Mouse (Mus musculus): ENCODE measurements around the gene Myrf. TPM values are rescaled to one million over a fixed set of nuclear protein-coding genes. Genes with fewer than 3 reads are reported as not detected.

The Myrf gene
- polyA plus RNA-seq, 1 experiment from 2014 or later, result 12.0 TPM

DNA sequence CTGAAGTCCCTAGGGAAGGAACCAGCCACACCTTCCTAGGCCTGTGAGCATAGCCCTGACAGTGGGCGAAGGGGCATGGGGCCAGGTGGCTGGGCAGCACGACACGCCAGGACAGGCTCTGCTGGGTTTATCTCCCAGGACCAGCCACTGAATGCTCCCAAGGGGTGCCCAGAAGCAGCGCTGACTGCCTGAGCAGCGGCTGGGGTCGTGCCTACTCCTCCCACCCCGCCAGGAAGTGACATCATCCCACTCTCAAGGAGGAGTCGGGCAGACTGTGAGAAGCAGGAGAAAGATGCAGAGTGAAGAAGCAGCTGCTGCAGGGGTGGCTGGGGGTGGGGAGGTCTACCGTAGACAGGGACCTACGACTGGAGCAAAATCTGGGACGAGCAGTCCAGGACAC, 32.2 kb upstream of the Myrf start:
- ATAC-seq, result no peak
- H3K4me1 ChIP-seq (replicated peaks), result peaks cover 44% of the 10 kb centered on the region
- peak overlapping the region; percentile 53 for H3K4me2 ChIP-seq (replicated peaks)
- H3K27me3 ChIP-seq (replicated peaks), result no peaks in the 10 kb centered on the region
- WGBS, result 23% methylated on average over 11 of the region's 11 CpGs
- no peak overlapping the region for H3K9ac ChIP-seq
- H3K36me3 ChIP-seq, result no peaks in the 10 kb centered on the region
- peak overlapping the region; percentile 51; the same call in 1 of the 2 replicates for H3K27ac ChIP-seq
- H3K4me3 ChIP-seq (replicated peaks), result no peak overlapping the region
- H3K9me3 ChIP-seq, result no peaks in the 10 kb centered on the region

DNA sequence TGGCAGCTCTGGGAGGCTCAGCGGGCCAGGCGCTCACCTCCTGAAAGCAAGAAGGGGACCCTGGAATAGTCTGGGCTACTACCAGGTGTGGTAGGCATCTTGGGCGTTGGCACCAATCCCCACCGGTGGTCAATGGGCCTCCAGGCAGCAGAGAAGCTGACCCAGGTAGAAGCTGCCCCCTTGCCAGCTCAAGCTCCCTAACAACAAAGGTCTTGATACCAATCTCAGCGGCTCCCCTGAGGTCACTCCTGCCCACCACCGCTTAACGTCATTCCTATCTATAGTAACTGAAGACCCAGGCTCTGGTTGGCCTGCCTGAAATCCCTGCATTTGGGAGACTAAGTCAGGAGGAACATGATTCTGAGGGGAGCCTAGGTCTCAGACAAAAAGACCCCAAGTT, 31.0 kb upstream of the Myrf start:
- Histone ChIP-seq H3K27ac (no peak overlapping the region), H3K27me3 (replicated peaks) (no peaks in the 10 kb centered on the region), H3K4me3 (replicated peaks) (no peak overlapping the region), H3K36me3 (no peaks in the 10 kb centered on the region), H3K4me1 (replicated peaks) (peaks cover 43% of the 10 kb centered on the region), H3K9ac (no peak overlapping the region), H3K9me3 (no peaks in the 10 kb centered on the region), H3K4me2 (replicated peaks) (no peak overlapping the region)
- ATAC-seq, result no peak
- WGBS, result 84% methylated on average over 7 of the region's 7 CpGs

DNA sequence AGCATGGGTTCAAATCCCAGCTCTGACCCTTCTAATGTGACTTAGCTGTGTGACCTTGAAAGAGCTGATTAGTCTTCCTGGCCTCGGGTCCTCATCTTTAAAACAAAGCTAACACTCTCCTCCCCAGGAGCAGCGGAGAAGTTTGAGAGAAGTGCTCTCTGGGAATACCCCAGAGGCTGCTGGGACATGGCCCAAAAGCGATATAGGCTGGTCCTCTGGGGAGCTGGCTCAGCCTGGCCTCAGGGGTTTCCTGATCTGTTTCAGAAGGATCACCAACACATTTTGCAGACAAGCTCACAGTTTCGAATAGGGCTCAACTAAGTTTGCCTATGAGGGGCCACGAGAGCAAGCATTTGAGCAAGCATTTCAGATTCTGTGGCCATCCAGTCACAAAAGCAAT, 29.8 kb upstream of the Myrf start:
- Histone ChIP-seq H3K4me1 (replicated peaks) (peaks cover 40% of the 10 kb centered on the region), H3K36me3 (no peaks in the 10 kb centered on the region), H3K27ac (no peak overlapping the region), H3K9ac (no peak overlapping the region), H3K4me3 (replicated peaks) (no peak overlapping the region), H3K4me2 (replicated peaks) (no peak overlapping the region), H3K27me3 (replicated peaks) (no peaks in the 10 kb centered on the region), H3K9me3 (no peaks in the 10 kb centered on the region)
- WGBS, result 82% methylated on average over 5 of the region's 5 CpGs
- ATAC-seq, result no peak

DNA sequence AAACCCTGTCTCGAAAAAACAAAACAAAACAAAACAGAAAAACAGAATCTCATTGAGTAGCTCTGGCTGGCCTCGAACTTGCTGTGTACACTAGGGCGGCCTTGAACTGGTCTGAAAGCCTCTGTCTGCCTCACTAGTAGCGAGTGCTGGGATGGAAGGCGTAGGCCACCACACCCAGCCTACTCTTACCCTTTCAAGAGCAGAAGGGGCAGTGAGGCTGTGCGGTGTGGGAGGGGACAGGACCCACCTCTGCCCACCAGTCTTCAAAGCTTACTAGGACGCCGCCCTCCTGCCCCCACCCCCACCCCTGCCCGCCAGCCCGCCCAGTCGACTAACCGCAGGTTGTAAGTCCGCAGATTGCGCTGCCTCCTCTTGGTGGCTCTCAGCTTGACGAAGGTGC, 28.3 kb upstream of the Myrf start:
- ATAC-seq, result no peak
- WGBS, result 84% methylated on average over 15 of the region's 15 CpGs
- H3K27me3 ChIP-seq (replicated peaks), result no peaks in the 10 kb centered on the region

DNA sequence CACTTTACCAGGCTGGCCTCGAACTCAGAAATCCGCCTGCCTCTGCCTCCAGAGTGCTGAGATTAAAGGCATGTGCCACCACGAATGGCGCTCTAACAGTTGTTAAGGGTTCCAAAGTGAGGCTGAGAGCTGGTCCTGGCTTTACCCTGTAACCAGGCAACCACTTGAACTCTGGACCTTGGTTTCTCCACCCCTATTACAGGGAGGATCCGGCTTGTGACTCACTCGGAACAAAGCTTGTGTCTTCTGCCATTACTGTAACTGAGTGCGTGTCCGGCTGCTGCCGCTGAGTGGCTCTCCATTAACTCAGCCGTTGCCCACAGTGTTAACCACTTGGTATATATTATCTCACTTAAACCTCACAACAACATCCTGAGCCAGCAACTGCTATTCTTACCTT, 27.4 kb upstream of the Myrf start:
- Histone ChIP-seq H3K27ac (0 out of 2 replicates have a peak overlapping the region, but pooled peaks have one; percentile 0), H3K4me1 (replicated peaks) (peaks cover 30% of the 10 kb centered on the region), H3K9me3 (no peaks in the 10 kb centered on the region), H3K4me2 (replicated peaks) (no peak overlapping the region), H3K36me3 (no peaks in the 10 kb centered on the region), H3K4me3 (replicated peaks) (no peak overlapping the region), H3K9ac (no peak overlapping the region), H3K27me3 (replicated peaks) (no peaks in the 10 kb centered on the region)
- 68% methylated on average over 10 of the region's 10 CpGs for WGBS
- peak; percentile 84 for ATAC-seq

More for the DNA sequence above, 28.3 kb upstream of the Myrf start:
- Histone ChIP-seq H3K4me1 (replicated peaks) (peaks cover 39% of the 10 kb centered on the region), H3K4me2 (replicated peaks) (no peak overlapping the region), H3K36me3 (no peaks in the 10 kb centered on the region), H3K9ac (no peak overlapping the region), H3K4me3 (replicated peaks) (no peak overlapping the region), H3K9me3 (no peaks in the 10 kb centered on the region), H3K27ac (no peak overlapping the region)

DNA sequence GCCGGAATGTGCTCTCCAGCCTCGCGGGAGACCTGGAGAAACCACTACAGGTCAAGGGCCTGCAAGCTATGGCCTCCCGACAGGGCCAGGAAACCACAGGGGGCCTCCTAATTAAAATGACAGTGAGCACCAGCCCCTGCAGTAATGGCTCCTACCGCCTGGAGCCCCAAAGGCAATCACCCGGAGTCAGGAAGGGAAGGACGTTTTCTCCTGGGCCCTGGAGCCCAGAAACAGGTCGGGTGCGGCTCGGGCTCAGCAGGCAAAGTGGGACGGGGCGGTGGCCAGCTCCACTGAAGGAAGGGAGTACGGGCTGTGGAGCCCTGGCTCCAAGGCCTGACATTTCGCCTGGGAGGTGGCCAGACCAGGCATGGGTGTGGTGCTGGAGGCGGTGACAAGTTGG, 26.5 kb upstream of the Myrf start:
- H3K27me3 ChIP-seq (replicated peaks), result no peaks in the 10 kb centered on the region
- no peaks in the 10 kb centered on the region for H3K36me3 ChIP-seq
- H3K9me3 ChIP-seq, result no peaks in the 10 kb centered on the region
- peaks cover 21% of the 10 kb centered on the region for H3K4me1 ChIP-seq (replicated peaks)
- no peak overlapping the region for H3K4me2 ChIP-seq (replicated peaks)
- H3K9ac ChIP-seq, result no peak overlapping the region; the same call in 1 of the 2 replicates
- H3K27ac ChIP-seq, result peak overlapping the region; percentile 64
- 0 out of 2 replicates have a peak, but pooled peaks have one; percentile 8 for ATAC-seq
- H3K4me3 ChIP-seq (replicated peaks), result no peak overlapping the region
- 34% methylated on average over 15 of the region's 15 CpGs for WGBS

DNA sequence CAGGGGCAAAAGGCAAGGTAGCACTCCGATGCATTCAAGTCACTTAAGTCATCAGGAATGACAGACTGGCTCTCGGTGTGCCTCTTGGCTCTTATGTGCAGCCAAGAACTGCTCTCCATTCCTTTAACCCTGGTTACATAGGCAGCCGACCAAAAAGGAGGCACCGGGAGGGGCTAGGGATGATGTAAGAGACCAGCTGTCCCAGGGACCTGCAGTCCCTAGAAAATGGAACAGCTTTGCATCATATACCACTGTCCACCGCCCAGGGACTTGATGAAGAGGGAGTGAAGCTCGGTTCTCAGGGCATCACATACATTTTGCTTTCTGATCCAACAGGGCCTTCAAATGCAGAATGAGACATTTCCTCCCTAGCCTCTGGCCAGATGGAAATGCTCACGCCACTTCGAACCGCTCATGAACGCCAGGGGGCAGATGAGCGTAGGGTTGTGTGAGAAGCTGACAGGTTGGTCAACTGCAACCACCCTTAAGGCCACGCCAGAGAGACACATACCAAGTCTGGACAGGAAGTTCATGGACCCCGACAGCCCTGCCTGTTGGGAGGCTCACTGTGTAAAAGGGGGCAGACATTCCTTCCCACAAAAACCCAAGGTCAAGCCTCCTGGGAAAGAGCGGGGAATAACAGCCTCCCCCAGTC, 25.8 kb upstream of the Myrf start:
- H3K9ac ChIP-seq, result no peak overlapping the region; the same call in 1 of the 2 replicates
- H3K27ac ChIP-seq, result peak overlapping the region; percentile 64; the same call in 1 of the 2 replicates
- H3K4me2 ChIP-seq (replicated peaks), result no peak overlapping the region
- H3K4me1 ChIP-seq (replicated peaks), result peaks cover 22% of the 10 kb centered on the region
- 21% methylated on average over 14 of the region's 14 CpGs for WGBS
- H3K36me3 ChIP-seq, result no peaks in the 10 kb centered on the region
- peak; percentile 36; the same call in 1 of the 2 replicates for ATAC-seq
- no peaks in the 10 kb centered on the region for H3K27me3 ChIP-seq (replicated peaks)
- no peaks in the 10 kb centered on the region for H3K9me3 ChIP-seq
- no peak overlapping the region for H3K4me3 ChIP-seq (replicated peaks)

DNA sequence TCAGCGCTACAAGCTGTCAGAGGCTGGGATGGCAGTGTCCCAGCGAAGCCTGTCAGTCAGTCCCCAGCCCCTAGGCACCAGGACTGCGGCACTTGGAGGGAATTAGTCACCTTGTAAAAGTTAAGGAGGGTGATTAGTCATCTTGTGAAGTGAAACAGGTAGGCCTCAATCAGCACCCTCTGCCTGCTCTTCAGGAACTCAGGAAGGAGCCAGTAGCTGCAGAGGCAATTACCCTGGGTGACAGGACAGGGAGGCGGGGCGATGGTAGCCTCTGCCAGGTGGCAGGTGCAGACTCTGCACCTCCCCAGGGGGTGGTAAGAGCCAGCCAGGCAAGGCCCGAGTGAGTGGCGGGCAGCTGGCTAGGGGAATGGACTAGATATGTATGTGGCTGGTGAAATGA, 20.8 kb upstream of the Myrf start:
- H3K9ac ChIP-seq, result no peak overlapping the region
- no peak overlapping the region for H3K4me2 ChIP-seq (replicated peaks)
- 55% methylated on average over 7 of the region's 7 CpGs for WGBS
- H3K27me3 ChIP-seq (replicated peaks), result no peaks in the 10 kb centered on the region
- H3K4me1 ChIP-seq (replicated peaks), result peaks cover 18% of the 10 kb centered on the region; the same call in 1 of the 2 replicates
- H3K36me3 ChIP-seq, result no peaks in the 10 kb centered on the region
- H3K9me3 ChIP-seq, result no peaks in the 10 kb centered on the region
- H3K27ac ChIP-seq, result 0 out of 2 replicates have a peak overlapping the region, but pooled peaks have one; percentile 13
- no peak overlapping the region for H3K4me3 ChIP-seq (replicated peaks)
- peak; percentile 67 for ATAC-seq

DNA sequence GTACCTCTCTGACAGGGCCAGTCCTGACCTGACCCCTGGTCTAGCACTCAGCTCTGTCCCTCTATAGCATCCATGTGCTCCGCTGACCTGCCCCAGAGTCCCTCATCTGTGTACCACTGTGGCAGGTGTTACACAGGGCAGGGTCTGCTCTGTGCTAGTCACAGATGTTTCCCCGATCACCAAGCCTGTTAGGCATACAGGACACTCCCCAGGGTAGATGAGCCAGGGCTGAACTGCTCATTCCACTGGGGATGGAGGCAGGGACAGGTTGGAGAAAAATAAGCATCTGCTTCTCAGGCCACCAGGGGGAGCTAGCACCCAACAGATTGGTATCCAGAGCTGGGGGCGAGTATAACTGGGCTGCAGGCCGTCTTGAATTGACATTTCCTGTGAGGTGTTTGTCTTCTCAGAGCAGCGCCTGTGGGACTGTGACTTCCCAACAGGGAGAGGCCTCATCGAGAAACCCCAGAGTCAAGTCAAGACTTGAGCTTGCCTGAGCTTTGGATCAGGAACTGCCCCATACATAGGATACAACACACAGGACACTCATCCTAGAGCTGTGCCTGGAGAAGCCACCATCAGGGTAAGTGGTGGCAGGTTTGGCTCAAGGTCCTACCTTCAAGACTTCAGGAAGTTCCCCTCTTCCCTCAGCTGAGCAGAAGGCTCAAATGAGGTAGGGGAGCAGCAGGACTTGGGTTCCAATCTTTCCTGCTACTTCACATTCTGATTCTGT, 17.9 kb upstream of the Myrf start:
- Histone ChIP-seq H3K27me3 (replicated peaks) (no peaks in the 10 kb centered on the region), H3K9me3 (no peaks in the 10 kb centered on the region), H3K9ac (no peak overlapping the region), H3K4me1 (replicated peaks) (peaks cover 10% of the 10 kb centered on the region; the same call in 1 of the 2 replicates), H3K4me2 (replicated peaks) (no peak overlapping the region), H3K36me3 (no peaks in the 10 kb centered on the region), H3K27ac (no peak overlapping the region), H3K4me3 (replicated peaks) (no peak overlapping the region)
- ATAC-seq, result peak; percentile 68
- 17% methylated on average over 6 of the region's 6 CpGs for WGBS

DNA sequence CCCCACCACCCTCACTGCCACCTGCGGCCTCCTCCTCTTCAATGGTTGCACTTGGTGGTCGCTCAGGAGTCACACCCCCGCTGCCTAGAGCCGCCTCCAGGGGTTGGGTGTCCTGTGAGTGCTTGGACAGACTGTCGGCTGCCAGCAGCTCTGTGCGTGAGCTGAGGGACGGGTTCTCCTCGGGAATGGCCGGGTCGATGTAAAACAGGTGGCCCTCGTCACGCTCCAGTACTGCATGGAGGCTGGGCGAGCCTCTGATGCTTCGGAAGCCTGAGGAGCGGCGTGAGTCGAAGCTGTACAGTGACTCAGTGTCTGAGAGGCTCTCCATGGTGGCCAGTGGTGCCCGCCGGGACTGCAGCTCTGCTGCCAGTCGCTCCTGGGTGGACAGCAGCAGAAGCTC, 7.6 kb upstream of the Myrf start:
- ATAC-seq, result peak; percentile 63
- 39% methylated on average over 20 of the region's 20 CpGs for WGBS
- Histone ChIP-seq H3K4me1 (replicated peaks) (peaks cover 14% of the 10 kb centered on the region), H3K27ac (no peak overlapping the region), H3K9me3 (no peaks in the 10 kb centered on the region), H3K27me3 (replicated peaks) (no peaks in the 10 kb centered on the region), H3K4me3 (replicated peaks) (no peak overlapping the region), H3K36me3 (no peaks in the 10 kb centered on the region), H3K4me2 (replicated peaks) (no peak overlapping the region), H3K9ac (no peak overlapping the region)

DNA sequence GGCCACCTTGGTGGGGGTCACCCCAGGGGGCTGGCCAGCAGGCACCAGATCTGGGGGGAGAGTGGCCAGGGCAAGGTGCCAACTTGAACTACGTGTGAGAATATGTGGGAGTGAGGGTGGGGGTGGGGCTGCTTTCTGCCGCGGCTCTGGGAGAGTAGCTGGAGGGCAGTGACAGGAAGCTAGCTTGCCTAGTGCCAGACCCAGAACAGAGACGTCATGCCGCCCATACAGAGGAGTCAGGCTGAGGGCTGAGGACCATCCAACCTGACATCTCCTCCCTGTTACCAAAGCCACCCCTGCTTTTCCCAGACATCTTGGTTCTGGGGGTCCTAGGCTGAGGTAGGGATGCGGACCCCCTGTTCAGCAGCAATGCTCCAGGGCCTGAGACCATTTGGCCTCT, 6.6 kb upstream of the Myrf start:
- H3K4me2 ChIP-seq (replicated peaks), result no peak overlapping the region
- H3K4me1 ChIP-seq (replicated peaks), result peaks cover 14% of the 10 kb centered on the region
- no peak overlapping the region for H3K4me3 ChIP-seq (replicated peaks)
- ATAC-seq, result no peak
- no peak overlapping the region for H3K27ac ChIP-seq
- H3K27me3 ChIP-seq (replicated peaks), result no peaks in the 10 kb centered on the region
- H3K36me3 ChIP-seq, result no peaks in the 10 kb centered on the region
- WGBS, result 33% methylated on average over 6 of the region's 6 CpGs
- no peak overlapping the region for H3K9ac ChIP-seq
- H3K9me3 ChIP-seq, result no peaks in the 10 kb centered on the region

DNA sequence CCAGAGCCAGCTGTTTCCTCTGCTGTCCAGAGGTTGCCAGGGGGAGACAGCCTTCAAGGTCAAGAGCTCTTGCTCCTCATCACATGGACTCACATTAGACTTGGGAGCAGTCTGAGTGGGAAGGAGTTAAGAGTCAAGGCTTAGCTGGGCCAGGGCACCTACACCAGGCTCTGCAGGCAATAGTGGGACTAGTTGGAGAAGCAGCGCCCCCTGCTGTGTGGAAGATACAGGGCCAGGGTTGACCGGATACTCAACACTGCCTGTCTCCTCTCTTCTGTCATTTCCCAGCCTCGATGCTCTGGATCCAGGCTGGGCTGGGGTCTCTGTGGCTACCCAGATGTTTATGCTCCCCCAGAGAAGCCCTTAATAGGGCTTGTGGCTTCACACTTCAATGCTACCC, 3.6 kb upstream of the Myrf start:
- 6% methylated on average over 3 of the region's 3 CpGs for WGBS
- peaks cover 24% of the 10 kb centered on the region for H3K4me1 ChIP-seq (replicated peaks)
- H3K9ac ChIP-seq, result no peak overlapping the region
- H3K4me3 ChIP-seq (replicated peaks), result no peak overlapping the region
- no peak for ATAC-seq
- no peaks in the 10 kb centered on the region for H3K27me3 ChIP-seq (replicated peaks)
- H3K27ac ChIP-seq, result no peak overlapping the region
- H3K9me3 ChIP-seq, result no peaks in the 10 kb centered on the region
- no peaks in the 10 kb centered on the region for H3K36me3 ChIP-seq
- H3K4me2 ChIP-seq (replicated peaks), result no peak overlapping the region

Data from intestine, embryonic 15.5 days (tissue).